Mouse (Mus musculus) heart, adult 2 months (tissue): ENCODE results near the gene 1700122O11Rik. TPM values are rescaled to one million over a fixed set of nuclear protein-coding genes. Genes with fewer than 3 reads are reported as not detected.

Experiments used
- DNase-seq, 2 experiments: peaks; one replicate each; pipeline ENCODE4 v3.0.0; 2021
- H3K27ac ChIP-seq: fragments of 200-600 bp; 2 replicates; pipeline ENCODE4 v1.8.1; 2022
- H3K27me3 ChIP-seq: fragments of 200-500 bp; 2 replicates; pipeline ENCODE4 v1.6.1; 2012; ENCODE audit warnings: mild to moderate bottlenecking, low read length, inconsistent platforms, mixed read lengths; ENCODE audit not compliant: control insufficient read depth, insufficient read depth
- H3K36me3 ChIP-seq: fragments of 200-500 bp; 2 replicates; pipeline ENCODE4 v1.6.1; 2012; ENCODE audit warnings: low read length, inconsistent platforms; ENCODE audit not compliant: control insufficient read depth, insufficient read depth
- H3K4me1 ChIP-seq: fragments of 200-500 bp; 2 replicates; pipeline ENCODE4 v1.6.1; 2011; ENCODE audit warnings: low read length; ENCODE audit not compliant: control insufficient read depth, insufficient read depth
- H3K4me3 ChIP-seq: fragments of 200-600 bp; 2 replicates; pipeline ENCODE4 v1.8.1; 2022
- H3K79me2 ChIP-seq: fragments of 200-500 bp; replicated peaks from 2 replicates; pipeline ENCODE4 v1.6.1; 2012; ENCODE audit warnings: mild to moderate bottlenecking, inconsistent platforms, low read length, moderate library complexity, mixed read lengths; ENCODE audit not compliant: control insufficient read depth, insufficient read depth
- H3K9ac ChIP-seq: fragments of 200-500 bp; 2 replicates; pipeline ENCODE4 v1.6.1; 2012; ENCODE audit warnings: low read depth, mild to moderate bottlenecking, control low read depth, inconsistent platforms, low read length, mixed read lengths
- CTCF ChIP-seq: fragments of 200-600 bp; IDR thresholded peaks from 2 replicates; pipeline ENCODE4 v1.8.1; 2022; ENCODE audit warnings: antibody characterized with exemption, mild to moderate bottlenecking, moderate library complexity
- EP300 ChIP-seq: fragments of 200-500 bp; IDR thresholded peaks from 2 replicates; pipeline ENCODE4 v1.6.1; 2011; ENCODE audit warnings: low read depth, low read length, control low read depth; ENCODE audit not compliant: insufficient read depth
- POLR2A ChIP-seq: fragments of 200-500 bp; IDR thresholded peaks from 2 replicates; pipeline ENCODE4 v1.6.1; 2011; ENCODE audit warnings: mild to moderate bottlenecking, low read depth, low read length, control low read depth; ENCODE audit not compliant: insufficient read depth
- WGBS: fragments of 180-500 bp; shearing (Covaris S2); methylation state at CpG from one replicate; pipeline ENCODE4 v1.1.7; 2018; 5-methylcytosine and 5-hydroxymethylcytosine counted together
- intact Hi-C: fragments of 180-260 bp; cut with DNase I; formaldehyde crosslinking; loops from one replicate; pipeline ENCODE4 v1.15.1; 2025
- long read RNA-seq: library from polyadenylated mRNA; stranded (forward); transcript quantifications from one replicate; pipeline ENCODE4 v2.0.0, GENCODE M21; 2021
- polyA plus RNA-seq: library from polyadenylated mRNA; depleted of rRNA; stranded (reverse); fragments of >200 nt; gene quantifications from 2 replicates; pipeline ENCODE4 v1.2.3, GENCODE M21; 2012; rRNA removed
- total RNA-seq, 2 experiments: library from RNA; stranded (reverse); gene quantifications; 2 replicates each; pipeline ENCODE4 v1.2.3; 2021

1700122O11Rik gene
- not detected for total RNA-seq
- polyA plus RNA-seq, result not detected in 2 replicates
- long read RNA-seq, result 0 reads

GRCm38 (mm10) chr17:48038193-48038592 is at the start of gene 1700122O11Rik:
Gene 1700122O11Rik, minus strand, starts transcription at chr17:48038293.
- no peaks in the 10 kb centered on the region for H3K27me3 ChIP-seq
- no peaks in the 10 kb centered on the region for H3K4me1 ChIP-seq
- TF ChIP-seq POLR2A, result no peak
- no peak for TF ChIP-seq EP300
- TF ChIP-seq CTCF, result no peak
- intact Hi-C loops, result loop anchor here (5.0 kb wide), 1 partner anchor 61 kb away; no protein-coding TSS in a partner anchor
- no peak within 1 kb of the TSS for H3K9ac ChIP-seq
- DNase-seq, result no peak
- H3K36me3 ChIP-seq, result no peaks in the 10 kb centered on the region
- H3K79me2 ChIP-seq, result no peaks in the 10 kb centered on the region
- no peak within 1 kb of the TSS for H3K4me3 ChIP-seq
- 90% methylated on average over 2 of the region's 2 CpGs for WGBS
- H3K27ac ChIP-seq, result no peak within 1 kb of the TSS

- intact Hi-C loops, result no loop called here
- no peaks in the 10 kb centered on the region; the same call in 1 of the 2 replicates for H3K27me3 ChIP-seq
- DNase-seq, result no peak
- H3K79me2 ChIP-seq, result no peaks in the 10 kb centered on the region
- H3K4me3 ChIP-seq, result no peak overlapping the region
- no peaks in the 10 kb centered on the region for H3K36me3 ChIP-seq
- TF ChIP-seq POLR2A (no peak), CTCF (no peak), EP300 (no peak)
- no peak overlapping the region for H3K27ac ChIP-seq
- no peaks in the 10 kb centered on the region for H3K4me1 ChIP-seq
- H3K9ac ChIP-seq, result no peak overlapping the region
- 50% methylated on average over 3 of the region's 3 CpGs for WGBS
Observed at GRCm38 (mm10) chr17:48080626-48081025, 42.5 kb upstream of the 1700122O11Rik start.

- WGBS, result 41% methylated on average over 5 of the region's 5 CpGs
- no peak for DNase-seq
- Histone ChIP-seq H3K4me3 (no peak overlapping the region), H3K79me2 (no peaks in the 10 kb centered on the region), H3K27ac (no peak overlapping the region), H3K36me3 (no peaks in the 10 kb centered on the region), H3K4me1 (no peaks in the 10 kb centered on the region), H3K27me3 (no peaks in the 10 kb centered on the region), H3K9ac (no peak overlapping the region)
- TF ChIP-seq EP300 (no peak), POLR2A (no peak), CTCF (no peak)
- intact Hi-C loops, result no loop called here
Observed at GRCm38 (mm10) chr17:48067729-48068128, 29.6 kb upstream of the 1700122O11Rik start.

- H3K36me3 ChIP-seq, result no peaks in the 10 kb centered on the region
- WGBS, result 76% methylated on average over 10 of the region's 10 CpGs
- no peaks in the 10 kb centered on the region for H3K27me3 ChIP-seq
- TF ChIP-seq POLR2A, result no peak
- TF ChIP-seq CTCF, result no peak
- no peak for TF ChIP-seq EP300
- no peaks in the 10 kb centered on the region for H3K4me1 ChIP-seq
- no peak overlapping the region for H3K27ac ChIP-seq
- DNase-seq, result no peak
- no peak overlapping the region for H3K9ac ChIP-seq
- H3K4me3 ChIP-seq, result no peak overlapping the region
- intact Hi-C loops, result no loop called here
- H3K79me2 ChIP-seq, result no peaks in the 10 kb centered on the region
Observed at GRCm38 (mm10) chr17:48067083-48067614, 29.1 kb upstream of the 1700122O11Rik start.

- Histone ChIP-seq H3K4me1 (no peaks in the 10 kb centered on the region), H3K79me2 (no peaks in the 10 kb centered on the region), H3K27ac (no peak overlapping the region), H3K36me3 (no peaks in the 10 kb centered on the region), H3K27me3 (no peaks in the 10 kb centered on the region), H3K9ac (no peak overlapping the region), H3K4me3 (no peak overlapping the region)
- DNase-seq, result no peak
- intact Hi-C loops, result no loop called here
- 54% methylated on average over 5 of the region's 5 CpGs for WGBS
- TF ChIP-seq CTCF (no peak), POLR2A (no peak), EP300 (no peak)
Observed at GRCm38 (mm10) chr17:48065081-48065501, 27.0 kb upstream of the 1700122O11Rik start.

GRCm38 (mm10) chr17:48064196-48064843 is 26.2 kb upstream of the 1700122O11Rik start:
- Histone ChIP-seq H3K79me2 (no peaks in the 10 kb centered on the region), H3K27me3 (no peaks in the 10 kb centered on the region), H3K36me3 (no peaks in the 10 kb centered on the region), H3K4me1 (no peaks in the 10 kb centered on the region), H3K27ac (no peak overlapping the region), H3K9ac (no peak overlapping the region), H3K4me3 (no peak overlapping the region)
- intact Hi-C loops, result no loop called here
- no peak for DNase-seq
- 50% methylated on average over 10 of the region's 10 CpGs for WGBS
- no peak for TF ChIP-seq EP300
- no peak for TF ChIP-seq CTCF
- TF ChIP-seq POLR2A, result no peak
